Mouse (Mus musculus) thymus, adult 2 months (tissue): Measurements from ENCODE around the gene Cdhr3.

ENCODE experiments used
- CTCF ChIP-seq: fragments of 200-500 bp; IDR thresholded peaks from 2 replicates; pipeline ENCODE4 v1.5.1; 2012; ENCODE audit warnings: mild to moderate bottlenecking, control low read depth, low read length, moderate library complexity, borderline replicate concordance; ENCODE audit not compliant: control insufficient read depth, poor library complexity, insufficient read depth; ENCODE audit errors: extremely low read depth
- POLR2A ChIP-seq: fragments of 200-500 bp; IDR thresholded peaks from 2 replicates; pipeline ENCODE4 v1.6.1; 2012; ENCODE audit warnings: mild to moderate bottlenecking, low read length, control low read depth, moderate library complexity; ENCODE audit not compliant: control insufficient read depth, poor library complexity, insufficient read depth; ENCODE audit errors: extremely low read depth

DNA sequence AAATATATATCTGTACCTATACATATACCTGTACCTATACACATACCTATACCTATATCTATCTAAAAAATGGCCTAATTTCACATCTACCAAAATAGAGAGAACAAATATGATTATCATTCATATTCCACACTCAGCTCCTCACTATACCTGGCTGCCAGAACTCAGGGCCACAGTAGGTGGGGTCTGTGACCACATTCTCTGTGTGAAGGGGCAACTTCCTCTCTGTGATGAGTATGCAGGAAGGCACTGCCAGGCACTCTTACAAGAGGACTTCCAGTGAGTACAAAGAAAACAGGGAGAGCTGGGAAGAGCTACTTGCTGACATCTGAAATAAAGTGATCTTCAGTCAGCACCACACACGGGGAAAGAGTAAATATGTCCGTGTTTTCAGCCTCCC lies 28.4 kb downstream of the Cdhr3 start:
- no peak for TF ChIP-seq POLR2A
- TF ChIP-seq CTCF = no peak
